Mouse (Mus musculus): ENCODE results near the gene Tbc1d17.

The Tbc1d17 gene

GRCm38 (mm10) chr7:44839171-44839490 is 9.7 kb downstream of the Tbc1d17 start:
- in situ Hi-C loops (cut with MboI; ENCODE audit: unreplicated experiment in 2 of 2): loop anchor here in 1 of 2 experiments (10.0 kb wide), 1 partner anchor 116 kb away; no protein-coding TSS in a partner anchor

- in situ Hi-C loops (cut with MboI; ENCODE audit: unreplicated experiment in 2 of 2): loop anchor here in 1 of 2 experiments (10.0 kb wide), 1 partner anchor 117 kb away; no protein-coding TSS in a partner anchor
These were observed 10.8 kb downstream of the Tbc1d17 start for GRCm38 (mm10) chr7:44838073-44838472.

- in situ Hi-C loops (cut with MboI; ENCODE audit: unreplicated experiment in 2 of 2): loop anchor here in 1 of 2 experiments (10.0 kb wide), 1 partner anchor 118 kb away; no protein-coding TSS in a partner anchor
These were observed 12.3 kb downstream of the Tbc1d17 start for GRCm38 (mm10) chr7:44836423-44837053.

- in situ Hi-C loops (cut with MboI; ENCODE audit: unreplicated experiment in 2 of 2): loop anchor here in 1 of 2 experiments (10.0 kb wide), 1 partner anchor 119 kb away; no protein-coding TSS in a partner anchor
These were observed 12.9 kb downstream of the Tbc1d17 start for GRCm38 (mm10) chr7:44836016-44836404.

- in situ Hi-C loops (cut with MboI; ENCODE audit: unreplicated experiment in 2 of 2): loop anchor here in 1 of 2 experiments (10.0 kb wide), 1 partner anchor 119 kb away; no protein-coding TSS in a partner anchor
These were observed 13.4 kb downstream of the Tbc1d17 start for GRCm38 (mm10) chr7:44835373-44836015.

- in situ Hi-C loops (cut with MboI; ENCODE audit: unreplicated experiment in 2 of 2): loop anchor here in 1 of 2 experiments (5.0 to 10.0 kb wide), 2 partner anchors 90 to 122 kb away; no protein-coding TSS in a partner anchor
These were observed 16.1 kb downstream of the Tbc1d17 start for GRCm38 (mm10) chr7:44832763-44833162.

GRCm38 (mm10) chr7:44828706-44829105 is 20.2 kb downstream of the Tbc1d17 start:
- in situ Hi-C loops (cut with MboI; ENCODE audit: unreplicated experiment in 2 of 2): loop anchor here in 1 of 2 experiments (5.0 kb wide), 1 partner anchor 106 kb away; no protein-coding TSS in a partner anchor

- in situ Hi-C loops (cut with MboI; ENCODE audit: unreplicated experiment in 2 of 2): loop anchor here in 1 of 2 experiments (5.0 kb wide), 1 partner anchor 104 kb away; no protein-coding TSS in a partner anchor
These were observed 22.1 kb downstream of the Tbc1d17 start for GRCm38 (mm10) chr7:44826771-44827170.

GRCm38 (mm10) chr7:44824872-44825271 is 24.0 kb downstream of the Tbc1d17 start:
- in situ Hi-C loops (cut with MboI; ENCODE audit: unreplicated experiment in 2 of 2): loop anchor here in 1 of 2 experiments (5.0 kb wide), 1 partner anchor 103 kb away; no protein-coding TSS in a partner anchor

GRCm38 (mm10) chr7:44823409-44823808 is 25.5 kb downstream of the Tbc1d17 start:
- in situ Hi-C loops (cut with MboI; ENCODE audit: unreplicated experiment in 2 of 2): no loop called here

GRCm38 (mm10) chr7:44821666-44822448 is 27.0 kb downstream of the Tbc1d17 start:
- in situ Hi-C loops (cut with MboI; ENCODE audit: unreplicated experiment in 2 of 2): no loop called here

GRCm38 (mm10) chr7:44820525-44820924 is 28.4 kb downstream of the Tbc1d17 start:
- in situ Hi-C loops (cut with MboI; ENCODE audit: unreplicated experiment in 2 of 2): no loop called here

GRCm38 (mm10) chr7:44819863-44820262 is 29.0 kb downstream of the Tbc1d17 start:
- in situ Hi-C loops (cut with MboI; ENCODE audit: unreplicated experiment in 2 of 2): loop anchor here in 1 of 2 experiments (5.0 kb wide), 1 partner anchor 63 kb away; no protein-coding TSS in a partner anchor

GRCm38 (mm10) chr7:44819391-44819790 is 29.5 kb downstream of the Tbc1d17 start:
- in situ Hi-C loops (cut with MboI; ENCODE audit: unreplicated experiment in 2 of 2): loop anchor here in 1 of 2 experiments (5.0 kb wide), 1 partner anchor 62 kb away; no protein-coding TSS in a partner anchor

GRCm38 (mm10) chr7:44818751-44819235 is 30.1 kb downstream of the Tbc1d17 start:
- in situ Hi-C loops (cut with MboI; ENCODE audit: unreplicated experiment in 2 of 2): loop anchor here in 1 of 2 experiments (5.0 kb wide), 1 partner anchor 61 kb away; no protein-coding TSS in a partner anchor

GRCm38 (mm10) chr7:44818164-44818563 is 30.7 kb downstream of the Tbc1d17 start:
- in situ Hi-C loops (cut with MboI; ENCODE audit: unreplicated experiment in 2 of 2): loop anchor here in 1 of 2 experiments (5.0 kb wide), 1 partner anchor 61 kb away; no protein-coding TSS in a partner anchor

- in situ Hi-C loops (cut with MboI; ENCODE audit: unreplicated experiment in 2 of 2): loop anchor here in 1 of 2 experiments (5.0 kb wide), 1 partner anchor 60 kb away; no protein-coding TSS in a partner anchor
These were observed 31.4 kb downstream of the Tbc1d17 start for GRCm38 (mm10) chr7:44817441-44817840.

- in situ Hi-C loops (cut with MboI; ENCODE audit: unreplicated experiment in 2 of 2): loop anchor here in 1 of 2 experiments (5.0 kb wide), 1 partner anchor 59 kb away; no protein-coding TSS in a partner anchor
These were observed 32.3 kb downstream of the Tbc1d17 start, which contains the start of gene Atf5 for GRCm38 (mm10) chr7:44816470-44817021. Gene Atf5 (minus strand): TSS chr7:44816658.

- in situ Hi-C loops (cut with MboI; ENCODE audit: unreplicated experiment in 2 of 2): loop anchor here in 1 of 2 experiments (5.0 kb wide), 1 partner anchor 59 kb away; no protein-coding TSS in a partner anchor
These were observed 33.0 kb downstream of the Tbc1d17 start, which contains the start of the genes Nup62 and Il4i1 for GRCm38 (mm10) chr7:44815721-44816469. Gene Nup62 (plus strand): TSS chr7:44816088. Gene Il4i1 (plus strand): TSS chr7:44816387.
